Mouse (Mus musculus): Measurements from ENCODE around the gene Clec2l. TPM values are rescaled to one million over a fixed set of nuclear protein-coding genes. Genes with fewer than 3 reads are reported as not detected.

Clec2l gene
- total RNA-seq, 2 experiments from 2014 or later: 1.2 to 4.4 TPM

DNA sequence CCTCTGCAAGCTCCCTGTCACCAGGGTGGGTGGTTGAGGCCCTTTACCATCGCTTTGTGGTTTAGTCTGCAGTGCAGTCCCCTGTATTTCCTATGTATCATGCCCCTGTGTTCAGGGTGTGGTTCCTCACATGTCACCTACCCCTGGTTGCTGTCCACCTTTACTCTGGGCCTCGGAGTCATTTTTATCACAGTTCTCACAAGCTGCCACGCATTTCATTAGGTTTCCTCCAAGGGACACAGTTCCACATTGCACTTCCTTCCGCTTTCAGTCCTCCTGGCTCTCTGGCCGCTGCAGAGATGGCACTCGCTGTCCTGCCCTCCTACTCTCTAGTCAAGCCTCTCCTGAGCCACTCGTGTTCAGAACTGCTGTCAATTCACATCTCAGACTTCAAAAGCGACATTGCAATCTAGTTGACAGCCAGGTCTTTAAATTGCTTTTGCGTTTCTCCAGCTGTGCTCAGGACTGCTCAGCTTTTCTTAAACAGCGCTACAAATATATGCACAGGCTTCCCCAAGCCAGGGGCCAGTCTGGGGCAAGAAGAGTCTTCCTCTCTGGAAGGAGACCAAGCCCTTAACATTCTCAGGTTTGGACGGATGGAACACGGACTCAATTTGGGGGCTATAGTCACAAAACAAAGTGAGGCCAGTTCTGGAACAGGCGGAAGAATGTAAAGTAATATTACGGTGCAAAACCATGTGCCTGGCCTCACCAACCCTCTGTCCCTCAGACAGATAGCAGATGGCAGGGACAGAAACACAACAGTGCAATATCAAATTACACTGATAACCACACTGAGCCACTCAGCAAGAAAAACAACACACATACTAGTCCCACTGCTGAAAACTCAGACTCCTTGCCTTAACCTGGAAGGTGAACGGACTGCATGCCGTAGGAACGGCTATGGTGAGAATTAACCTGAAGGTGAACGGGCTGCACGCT, 51.4 kb downstream of the Clec2l start:
- DNase-seq (ENCODE audit: low spot score in 2 of 2): no peak

DNA sequence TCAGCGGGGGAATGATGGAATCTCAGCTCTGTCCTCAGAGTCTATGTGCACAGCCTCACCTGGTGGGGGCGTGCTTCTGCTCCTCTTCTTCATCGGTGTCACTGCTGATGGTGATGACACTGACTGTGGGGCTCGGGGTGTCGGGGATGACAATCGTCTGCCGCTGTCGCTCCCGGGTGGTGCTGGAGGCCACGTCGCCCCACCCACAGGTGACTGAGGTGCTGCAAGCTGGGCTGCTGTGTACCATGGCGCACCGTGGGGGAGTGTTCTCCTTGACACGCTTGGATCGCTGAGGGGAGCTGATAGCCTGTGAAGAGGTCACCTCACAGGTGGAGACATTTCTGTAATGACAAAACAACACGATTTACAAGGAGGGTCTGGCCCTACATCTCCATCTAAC, 53.0 kb downstream of the Clec2l start:
- DNase-seq (ENCODE audit: low spot score in 2 of 2): no peak

DNA sequence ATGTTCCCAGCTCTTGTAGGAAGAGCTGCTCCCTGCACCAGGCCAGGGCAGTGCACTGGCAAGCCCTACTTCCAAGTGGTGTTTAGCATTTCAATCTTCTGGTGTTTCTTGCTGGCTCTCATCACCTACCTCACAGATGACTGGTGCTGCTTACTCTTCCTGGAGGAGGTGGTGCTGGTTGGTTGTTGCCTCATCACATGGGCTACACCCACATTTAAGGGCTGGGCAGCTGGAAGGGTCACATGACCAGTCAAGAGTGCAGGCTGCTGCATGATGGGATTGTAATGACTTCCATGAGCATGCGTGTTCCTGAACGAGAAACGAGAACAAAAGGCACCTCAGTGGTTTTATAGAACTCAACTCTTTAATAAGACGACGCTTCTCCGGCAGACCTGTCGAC, 55.8 kb downstream of the Clec2l start:
- DNase-seq (ENCODE audit: low spot score in 2 of 2): no peak

DNA sequence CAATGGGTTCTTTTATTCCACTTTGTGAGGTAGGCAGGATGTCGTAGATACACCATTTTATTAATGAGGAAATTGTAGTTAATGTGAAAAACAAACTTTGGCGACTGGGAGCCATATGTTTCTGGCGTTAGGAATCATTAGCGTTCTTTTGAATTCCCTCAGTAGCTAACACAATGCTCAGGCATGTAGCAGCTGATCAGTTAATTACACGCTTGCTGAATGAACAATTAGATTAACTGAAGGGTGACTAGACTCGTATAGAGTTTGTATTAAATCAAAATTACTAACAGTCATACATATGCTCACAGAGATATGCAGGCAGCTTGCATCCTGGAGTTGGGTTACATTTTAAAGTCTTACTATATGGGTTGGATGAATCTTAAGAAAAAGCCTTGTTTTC, 56.4 kb downstream of the Clec2l start:
- no peak for DNase-seq (ENCODE audit: low spot score in 2 of 2)

DNA sequence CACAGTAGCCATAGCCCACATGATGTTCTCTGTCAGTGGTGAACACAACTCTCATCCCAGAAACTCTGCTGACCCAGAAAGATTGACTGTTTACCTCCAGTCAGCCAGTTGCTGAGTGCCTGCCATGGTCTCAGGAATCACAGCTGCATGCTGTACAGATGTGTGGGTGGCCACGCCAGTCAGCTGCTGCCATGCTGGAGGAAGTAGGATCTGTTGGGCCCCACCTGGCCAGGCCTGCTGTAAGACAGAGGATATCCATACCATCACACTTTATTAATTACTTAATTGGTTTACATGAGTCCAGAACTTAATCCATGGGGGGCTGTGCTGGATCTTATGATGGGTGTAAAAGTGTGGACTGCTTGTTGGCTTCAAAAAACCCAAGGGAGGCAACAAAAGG, 58.5 kb downstream of the Clec2l start:
- DNase-seq (ENCODE audit: low spot score in 2 of 2): no peak

DNA sequence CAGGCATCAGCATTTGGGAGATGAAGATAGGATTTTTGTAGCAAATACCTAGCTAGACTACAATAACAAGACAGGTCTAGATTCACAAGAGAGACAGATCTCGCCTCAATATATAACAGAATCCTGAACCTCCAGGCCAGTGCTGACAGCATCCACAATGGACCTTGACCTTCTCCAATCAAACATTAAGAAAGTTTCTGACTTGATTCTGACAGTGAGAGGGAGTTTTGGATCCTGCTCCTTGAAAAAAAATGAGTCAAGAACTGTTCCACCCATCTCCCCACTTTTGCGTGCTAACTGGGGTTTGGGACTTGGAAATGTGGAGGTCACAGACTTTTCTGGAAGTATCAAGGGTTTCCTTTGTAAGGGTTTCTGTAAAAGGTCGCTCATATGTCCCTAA, 62.6 kb downstream of the Clec2l start:
- no peak for DNase-seq (ENCODE audit: low spot score in 2 of 2)

Other genes starting within 250 kb of the Clec2l start
- 10 to 100 TPM; 25.5 to 26.8 TPM for gene Ubn2, start 229.1 kb upstream of the Clec2l start, total RNA-seq (2021)
- 100 to 1,000 TPM; 109 to 148 TPM for gene Fmc1, start 129.6 kb upstream of the Clec2l start, total RNA-seq (2021)
- 100 to 1,000 TPM; 118 to 152 TPM for gene Luc7l2, start 111.7 kb upstream of the Clec2l start, total RNA-seq (2021)
- gene Klrg2, start 25.8 kb upstream of the Clec2l start, total RNA-seq (2021): 1 to 10 TPM; 3.7 to 3.8 TPM
- 1 to 10 TPM; 6.4 to 6.6 TPM for gene Tbxas1, start 212.3 kb downstream of the Clec2l start, total RNA-seq (2021)
- gene Hipk2, start 213.1 kb downstream of the Clec2l start, total RNA-seq (2021): 100 to 1,000 TPM; 102 to 135 TPM